Mouse (Mus musculus) embryonic facial prominence, embryonic 10.5 days (tissue): Measurements from ENCODE around the gene Tmcc1. TPM values are rescaled to one million over a fixed set of nuclear protein-coding genes. Genes with fewer than 3 reads are reported as not detected.

ENCODE experiments used
- DNase-seq: peaks from one replicate; pipeline ENCODE4 v3.0.0-alpha.2; 2017; ENCODE audit warnings: low spot score
- H3K27ac ChIP-seq: fragments of 300-500 bp; sonication (generic); replicated peaks from 2 replicates; pipeline ENCODE4 v1.5.1; 2016; ENCODE audit warnings: mild to moderate bottlenecking
- H3K27me3 ChIP-seq: fragments of 300-500 bp; sonication (generic); replicated peaks from 2 replicates; pipeline ENCODE4 v1.6.1; 2016; ENCODE audit warnings: low read depth, mild to moderate bottlenecking; ENCODE audit not compliant: poor library complexity, severe bottlenecking
- H3K36me3 ChIP-seq: fragments of 300-500 bp; sonication (generic); replicated peaks from 2 replicates; pipeline ENCODE4 v1.6.1; 2016; ENCODE audit warnings: mild to moderate bottlenecking, moderate library complexity
- H3K4me1 ChIP-seq: fragments of 300-500 bp; sonication (generic); 2 replicates; pipeline ENCODE4 v1.6.1; 2016
- H3K4me3 ChIP-seq: fragments of 300-500 bp; sonication (generic); 2 replicates; pipeline ENCODE4 v1.5.1; 2016; ENCODE audit warnings: mild to moderate bottlenecking, moderate library complexity
- H3K9me3 ChIP-seq: fragments of 300-500 bp; sonication (generic); 2 replicates; pipeline ENCODE4 v1.6.1; 2016; ENCODE audit warnings: mild to moderate bottlenecking
- whole genome bisulfite sequencing: fragments of 180-500 bp; shearing (Covaris S2); methylation state at CpG from one replicate; pipeline ENCODE4 v1.1.7; 2016; 5-methylcytosine and 5-hydroxymethylcytosine counted together
- polyA plus RNA-seq: library from polyadenylated mRNA; unstranded; fragments of >200 nt; fragmentation: Nextera tagmentation; extraction: Ambion mirVana; gene quantifications from 2 replicates; pipeline ENCODE4 v1.2.1, GENCODE M21; 2016

Gene Tmcc1
- polyA plus RNA-seq, 1 experiment from 2014 or later = 15.5 TPM

- peak; percentile 18 for DNase-seq
- Histone ChIP-seq H3K36me3 (no peaks in the 10 kb centered on the region), H3K27me3 (peaks cover 93% of the 10 kb centered on the region), H3K4me1 (peaks cover 65% of the 10 kb centered on the region), H3K27ac (peak overlapping the region; percentile 63), H3K9me3 (no peaks in the 10 kb centered on the region), H3K4me3 (peak overlapping the region; percentile 62)
- 26% methylated on average over 10 of the region's 10 CpGs for WGBS
Measured at GRCm38 (mm10) chr6:115991881-115992620, 201.2 kb downstream of the Tmcc1 start.

- H3K4me3 ChIP-seq = peak overlapping the region; percentile 62
- peak; percentile 39 for DNase-seq
- H3K36me3 ChIP-seq = no peaks in the 10 kb centered on the region
- peak overlapping the region; percentile 63 for H3K27ac ChIP-seq
- peaks cover 65% of the 10 kb centered on the region for H3K4me1 ChIP-seq
- peaks cover 93% of the 10 kb centered on the region for H3K27me3 ChIP-seq
- 26% methylated on average over 13 of the region's 13 CpGs for whole genome bisulfite sequencing
- H3K9me3 ChIP-seq = no peaks in the 10 kb centered on the region
Measured at GRCm38 (mm10) chr6:115991108-115991880, 202.0 kb downstream of the Tmcc1 start.

GRCm38 (mm10) chr6:115990479-115990878 lies 202.8 kb downstream of the Tmcc1 start:
- Histone ChIP-seq H3K27me3 (peaks cover 92% of the 10 kb centered on the region), H3K36me3 (no peaks in the 10 kb centered on the region), H3K9me3 (no peaks in the 10 kb centered on the region), H3K4me1 (peaks cover 65% of the 10 kb centered on the region), H3K4me3 (peak overlapping the region; percentile 62), H3K27ac (no peak overlapping the region; the same call in 1 of the 2 replicates)
- DNase-seq = no peak
- 90% methylated on average over 9 of the region's 9 CpGs for WGBS

- Histone ChIP-seq H3K4me1 (peaks cover 67% of the 10 kb centered on the region), H3K27ac (no peak overlapping the region)
Measured at GRCm38 (mm10) chr6:115990056-115990455, 203.2 kb downstream of the Tmcc1 start.

GRCm38 (mm10) chr6:115989607-115990006 lies 203.7 kb downstream of the Tmcc1 start:
- DNase-seq = no peak
- WGBS = 70% methylated on average over 4 of the region's 4 CpGs
- Histone ChIP-seq H3K27me3 (peaks cover 92% of the 10 kb centered on the region), H3K27ac (no peak overlapping the region), H3K9me3 (no peaks in the 10 kb centered on the region), H3K4me3 (peak overlapping the region; percentile 25; the same call in 1 of the 2 replicates), H3K36me3 (no peaks in the 10 kb centered on the region), H3K4me1 (peaks cover 72% of the 10 kb centered on the region)

More at GRCm38 (mm10) chr6:115990056-115990455, 203.2 kb downstream of the Tmcc1 start:
- peak overlapping the region; percentile 62; the same call in 1 of the 2 replicates for H3K4me3 ChIP-seq
- H3K27me3 ChIP-seq = peaks cover 92% of the 10 kb centered on the region
- no peaks in the 10 kb centered on the region for H3K36me3 ChIP-seq
- H3K9me3 ChIP-seq = no peaks in the 10 kb centered on the region
- 89% methylated on average over 3 of the region's 3 CpGs for WGBS
- DNase-seq = no peak

- 78% methylated on average over 5 of the region's 5 CpGs for WGBS
Measured at GRCm38 (mm10) chr6:115989032-115989431, 204.3 kb downstream of the Tmcc1 start.

GRCm38 (mm10) chr6:115987096-115987747 lies 206.1 kb downstream of the Tmcc1 start:
- Histone ChIP-seq H3K9me3 (no peaks in the 10 kb centered on the region), H3K4me3 (peak overlapping the region; percentile 15; the same call in 1 of the 2 replicates), H3K27me3 (peaks cover 68% of the 10 kb centered on the region), H3K36me3 (no peaks in the 10 kb centered on the region), H3K4me1 (peaks cover 67% of the 10 kb centered on the region), H3K27ac (peak overlapping the region; percentile 62)
- DNase-seq = no peak
- 66% methylated on average over 9 of the region's 9 CpGs for whole genome bisulfite sequencing

More at GRCm38 (mm10) chr6:115989032-115989431, 204.3 kb downstream of the Tmcc1 start:
- Histone ChIP-seq H3K27ac (no peak overlapping the region), H3K36me3 (no peaks in the 10 kb centered on the region), H3K27me3 (peaks cover 86% of the 10 kb centered on the region), H3K4me3 (0 out of 2 replicates have a peak overlapping the region, but pooled peaks have one; percentile 25), H3K4me1 (peaks cover 70% of the 10 kb centered on the region), H3K9me3 (no peaks in the 10 kb centered on the region)
- no peak for DNase-seq

GRCm38 (mm10) chr6:115986472-115987095 lies 206.7 kb downstream of the Tmcc1 start:
- peak overlapping the region; percentile 62 for H3K27ac ChIP-seq
- 54% methylated on average over 12 of the region's 12 CpGs for WGBS
- H3K27me3 ChIP-seq = peaks cover 62% of the 10 kb centered on the region
- no peaks in the 10 kb centered on the region for H3K9me3 ChIP-seq
- H3K36me3 ChIP-seq = no peaks in the 10 kb centered on the region
- H3K4me1 ChIP-seq = peaks cover 63% of the 10 kb centered on the region
- DNase-seq = no peak
- H3K4me3 ChIP-seq = peak overlapping the region; percentile 18; the same call in 1 of the 2 replicates

GRCm38 (mm10) chr6:115985622-115986021 lies 207.7 kb downstream of the Tmcc1 start:
- Histone ChIP-seq H3K9me3 (no peaks in the 10 kb centered on the region), H3K27me3 (peaks cover 52% of the 10 kb centered on the region), H3K36me3 (no peaks in the 10 kb centered on the region), H3K4me3 (no peak overlapping the region), H3K27ac (no peak overlapping the region), H3K4me1 (peaks cover 56% of the 10 kb centered on the region)
- 65% methylated on average over 9 of the region's 9 CpGs for WGBS
- no peak for DNase-seq

- H3K9me3 ChIP-seq = no peaks in the 10 kb centered on the region
- H3K27ac ChIP-seq = 0 out of 2 replicates have a peak overlapping the region, but pooled peaks have one; percentile 66
- H3K36me3 ChIP-seq = no peaks in the 10 kb centered on the region
- peaks cover 63% of the 10 kb centered on the region for H3K4me1 ChIP-seq
- no peak for DNase-seq
- H3K27me3 ChIP-seq = peaks cover 42% of the 10 kb centered on the region
- WGBS = 76% methylated on average over 7 of the region's 7 CpGs
- no peak overlapping the region for H3K4me3 ChIP-seq
Measured at GRCm38 (mm10) chr6:115984580-115984979, 208.7 kb downstream of the Tmcc1 start.

GRCm38 (mm10) chr6:115983306-115984038 lies 209.8 kb downstream of the Tmcc1 start:
- Histone ChIP-seq H3K27me3 (peaks cover 30% of the 10 kb centered on the region; the same call in 1 of the 2 replicates), H3K36me3 (no peaks in the 10 kb centered on the region), H3K4me1 (peaks cover 70% of the 10 kb centered on the region), H3K27ac (no peak overlapping the region), H3K9me3 (no peaks in the 10 kb centered on the region), H3K4me3 (no peak overlapping the region)
- 72% methylated on average over 12 of the region's 12 CpGs for WGBS
- DNase-seq = no peak
